20 mouse cellular contexts compared by ENCODE assay signal in the genomic region with DNA sequence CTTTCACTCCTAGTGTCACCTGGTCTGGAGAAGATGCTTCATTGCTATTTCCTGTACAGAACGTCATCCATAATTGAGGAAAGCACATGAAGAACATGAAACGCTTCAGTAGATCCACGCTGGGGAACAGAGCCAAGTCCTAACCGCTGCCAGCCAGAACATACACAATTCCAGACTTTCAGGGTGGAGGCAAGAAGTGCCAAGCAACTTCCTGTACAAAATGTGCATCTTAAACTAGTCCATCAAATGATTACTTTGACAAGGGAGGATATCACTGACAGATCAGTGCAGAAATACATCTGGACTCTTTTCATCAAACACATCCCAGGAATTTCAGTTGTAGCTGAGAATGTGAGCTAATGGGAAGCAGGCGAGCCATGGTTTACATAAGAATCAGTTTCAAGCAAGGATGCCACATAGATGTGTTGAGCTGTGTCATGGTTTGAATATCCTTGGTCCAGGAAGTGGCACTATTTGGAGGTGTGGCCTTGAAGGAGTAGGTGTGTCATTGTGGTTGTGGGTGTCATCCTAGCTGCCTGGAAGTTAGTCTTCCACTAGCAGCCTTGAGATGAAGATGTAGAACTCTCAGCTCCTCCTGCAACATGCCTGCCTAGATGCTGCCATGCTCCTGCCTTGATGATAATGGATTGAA.
DNase-seq lines count a peak whose midpoint lies in the region; ATAC-seq lines count a peak whose summit lies in the region.
"Had no signal": no experiment of that assay in that cellular context is flagged by ENCODE, and none has a peak within 500 bp of the region (broad histone marks: within the 10 kb centered on the region; RNA-seq: fewer than 3 reads in every experiment).

No protein-coding gene starts in this region.

- DNase-seq in midbrain, embryonic 11.5 days (ENCODE audit: low spot score, missing footprints): peak; percentile 81
- peak; percentile 8 for DNase-seq in ES-CJ7 (ENCODE audit: low read depth, low spot score)
- peak; percentile 53 for DNase-seq in brain, adult 2 months (ENCODE audit: low read depth, low spot score)
- DNase-seq in lung, postnatal 14 days: peak; percentile 33
- no peak for DNase-seq in gastrocnemius, postnatal 36 days
- DNase-seq in forebrain, embryonic 10.5 days (ENCODE audit: extremely low spot score, low spot score): no peak
- DNase-seq in embryo, embryonic 9.5 days (ENCODE audit: extremely low spot score): no peak
- DNase-seq: adrenal gland, postnatal 36 days; cerebellum, postnatal 25 days; heart, adult 11 months; heart, postnatal 36 days; kidney, adult 11 months; kidney, postnatal 14 days had no signal

- intact Hi-C loops in gastrocnemius, postnatal 36 days (cut with DNase I): no loop called here

- H3K27ac ChIP-seq in midbrain, embryonic 11.5 days (ENCODE audit: low read depth, low read length): no peak overlapping the region
- no peak overlapping the region for H3K27ac ChIP-seq in midbrain, embryonic 15.5 days
- H3K27ac ChIP-seq in forebrain, embryonic 10.5 days: no peak overlapping the region
- H3K27ac ChIP-seq: forebrain, embryonic 13.5 days; heart, embryonic 13.5 days; lung, embryonic 15.5 days; midbrain, embryonic 10.5 days; neural tube, embryonic 13.5 days had no signal

- no peaks in the 10 kb centered on the region for H3K9me3 ChIP-seq in midbrain, embryonic 11.5 days (ENCODE audit: control insufficient read depth, low read length)
- H3K9me3 ChIP-seq in midbrain, embryonic 15.5 days: no peaks in the 10 kb centered on the region
- no peaks in the 10 kb centered on the region for H3K9me3 ChIP-seq in forebrain, embryonic 10.5 days
- H3K9me3 ChIP-seq: forebrain, embryonic 13.5 days; heart, embryonic 13.5 days; lung, embryonic 15.5 days; midbrain, embryonic 10.5 days; neural tube, embryonic 13.5 days had no signal

- no peaks in the 10 kb centered on the region for H3K27me3 ChIP-seq in midbrain, embryonic 11.5 days (ENCODE audit: control insufficient read depth, insufficient read depth, low read length)
- no peaks in the 10 kb centered on the region for H3K27me3 ChIP-seq in midbrain, embryonic 15.5 days (replicated peaks)
- no peaks in the 10 kb centered on the region for H3K27me3 ChIP-seq in forebrain, embryonic 10.5 days (ENCODE audit: poor library complexity, severe bottlenecking)
- H3K27me3 ChIP-seq: forebrain, embryonic 13.5 days; heart, embryonic 13.5 days; lung, embryonic 15.5 days; neural tube, embryonic 13.5 days had no signal

- no peak overlapping the region for H3K9ac ChIP-seq in midbrain, embryonic 11.5 days (ENCODE audit: low read length)
- H3K9ac ChIP-seq in midbrain, embryonic 15.5 days: no peak overlapping the region
- H3K9ac ChIP-seq: forebrain, embryonic 13.5 days; heart, embryonic 13.5 days; lung, embryonic 15.5 days; neural tube, embryonic 13.5 days had no signal

- no peaks in the 10 kb centered on the region for H3K4me1 ChIP-seq in midbrain, embryonic 11.5 days (ENCODE audit: control insufficient read depth, insufficient read depth, low read length)
- no peaks in the 10 kb centered on the region for H3K4me1 ChIP-seq in midbrain, embryonic 15.5 days
- no peaks in the 10 kb centered on the region for H3K4me1 ChIP-seq in forebrain, embryonic 10.5 days
- H3K4me1 ChIP-seq: forebrain, embryonic 13.5 days; lung, embryonic 15.5 days; midbrain, embryonic 10.5 days; neural tube, embryonic 13.5 days had no signal

- 90% methylated on average over 5 of the region's 5 CpGs for WGBS in midbrain, embryonic 11.5 days
- 83% methylated on average over 5 of the region's 5 CpGs for WGBS in midbrain, embryonic 15.5 days
- WGBS in forebrain, embryonic 10.5 days: 87% methylated on average over 5 of the region's 5 CpGs

- H3K4me3 ChIP-seq in midbrain, embryonic 11.5 days (ENCODE audit: low read depth, low read length): no peak overlapping the region
- H3K4me3 ChIP-seq in midbrain, embryonic 15.5 days: no peak overlapping the region
- H3K4me3 ChIP-seq in forebrain, embryonic 10.5 days: no peak overlapping the region
- H3K4me3 ChIP-seq: forebrain, embryonic 13.5 days; heart, embryonic 13.5 days; lung, embryonic 15.5 days; midbrain, embryonic 10.5 days; neural tube, embryonic 13.5 days had no signal

- H3K36me3 ChIP-seq in midbrain, embryonic 11.5 days (ENCODE audit: control insufficient read depth, insufficient read depth, low read length): no peaks in the 10 kb centered on the region
- H3K36me3 ChIP-seq in midbrain, embryonic 15.5 days (replicated peaks): no peaks in the 10 kb centered on the region
- no peaks in the 10 kb centered on the region for H3K36me3 ChIP-seq in forebrain, embryonic 10.5 days (replicated peaks)
- H3K36me3 ChIP-seq: lung, embryonic 15.5 days; midbrain, embryonic 10.5 days; neural tube, embryonic 13.5 days had no signal

- no peak for ATAC-seq in midbrain, embryonic 11.5 days (ENCODE audit: low FRiP score)
- no peak for ATAC-seq in midbrain, embryonic 15.5 days (replicated peaks)
- ATAC-seq: forebrain, embryonic 13.5 days; hindbrain, embryonic 16.5 days had no signal

- no peak overlapping the region for H3K4me2 ChIP-seq in midbrain, embryonic 11.5 days
- H3K4me2 ChIP-seq in midbrain, embryonic 15.5 days: no peak overlapping the region
- H3K4me2 ChIP-seq: forebrain, embryonic 13.5 days; heart, embryonic 13.5 days; lung, embryonic 15.5 days; neural tube, embryonic 13.5 days had no signal

Comparison
In these comparisons a context has a peak if more than half of its experiments do, and no peak if none do; other contexts are left out.
1. DNase-seq: peak in midbrain, embryonic 11.5 days (single experiment), ES-CJ7 (single experiment), brain, adult 2 months (single experiment) and lung, postnatal 14 days (single experiment); none in gastrocnemius, postnatal 36 days (0 of 2), forebrain, embryonic 10.5 days (single experiment) and embryo, embryonic 9.5 days (single experiment).